Mouse (Mus musculus) mouse trophoblast stem cell (cell line): ENCODE results near the gene Ttll11.

Experiments
- in situ Hi-C, 2 experiments: fragments of 300-500 bp; cut with MseI, MboI; formaldehyde crosslinking; loops; 2 replicates in 1 of 2; 3 replicates in 1 of 2; pipeline ENCODE4 v1.15.1; 2025

Ttll11 gene

GRCm38 (mm10) chr2:35900845-35901244 is 78.9 kb downstream of the Ttll11 start:
- in situ Hi-C loops = loop anchor here (10.0 kb wide), 2 partner anchors 166 to 356 kb away; no protein-coding TSS in a partner anchor

GRCm38 (mm10) chr2:35899712-35900111 is 80.0 kb downstream of the Ttll11 start:
- in situ Hi-C loops = loop anchor here (10.0 kb wide), 2 partner anchors 165 to 355 kb away; no protein-coding TSS in a partner anchor

- in situ Hi-C loops = no loop called here
Observed at GRCm38 (mm10) chr2:35899135-35899474, 80.6 kb downstream of the Ttll11 start.

GRCm38 (mm10) chr2:35898425-35899134 is 81.1 kb downstream of the Ttll11 start:
- in situ Hi-C loops = no loop called here

GRCm38 (mm10) chr2:35897125-35897524 is 82.6 kb downstream of the Ttll11 start:
- in situ Hi-C loops = no loop called here

GRCm38 (mm10) chr2:35894512-35894911 is 85.2 kb downstream of the Ttll11 start:
- in situ Hi-C loops = no loop called here

- in situ Hi-C loops = no loop called here
Observed at GRCm38 (mm10) chr2:35890635-35891034, 89.1 kb downstream of the Ttll11 start.

GRCm38 (mm10) chr2:35889776-35890175 is 89.9 kb downstream of the Ttll11 start:
- in situ Hi-C loops = no loop called here

- in situ Hi-C loops = no loop called here
Observed at GRCm38 (mm10) chr2:35884296-35884695, 95.4 kb downstream of the Ttll11 start.

- in situ Hi-C loops = no loop called here
Observed at GRCm38 (mm10) chr2:35882336-35882987, 97.3 kb downstream of the Ttll11 start.

- in situ Hi-C loops = no loop called here
Observed at GRCm38 (mm10) chr2:35881896-35882295, 97.8 kb downstream of the Ttll11 start.

GRCm38 (mm10) chr2:35880362-35880761 is 99.4 kb downstream of the Ttll11 start:
- in situ Hi-C loops = no loop called here

GRCm38 (mm10) chr2:35879887-35880286 is 99.8 kb downstream of the Ttll11 start:
- in situ Hi-C loops = no loop called here

GRCm38 (mm10) chr2:35878506-35878905 is 101.2 kb downstream of the Ttll11 start:
- in situ Hi-C loops = no loop called here

GRCm38 (mm10) chr2:35875572-35875971 is 104.1 kb downstream of the Ttll11 start:
- in situ Hi-C loops = no loop called here

GRCm38 (mm10) chr2:35874421-35874820 is 105.3 kb downstream of the Ttll11 start:
- in situ Hi-C loops = no loop called here

- in situ Hi-C loops = no loop called here
Observed at GRCm38 (mm10) chr2:35869165-35869564, 110.5 kb downstream of the Ttll11 start.

- in situ Hi-C loops = no loop called here
Observed at GRCm38 (mm10) chr2:35863284-35863683, 116.4 kb downstream of the Ttll11 start.

- in situ Hi-C loops = no loop called here
Observed at GRCm38 (mm10) chr2:35861185-35861584, 118.5 kb downstream of the Ttll11 start.

- in situ Hi-C loops = no loop called here
Observed at GRCm38 (mm10) chr2:35860394-35860744, 119.3 kb downstream of the Ttll11 start.

- in situ Hi-C loops = no loop called here
Observed at GRCm38 (mm10) chr2:35859708-35860393, 119.9 kb downstream of the Ttll11 start.

- in situ Hi-C loops = no loop called here
Observed at GRCm38 (mm10) chr2:35858281-35858680, 121.4 kb downstream of the Ttll11 start.

- in situ Hi-C loops = no loop called here
Observed at GRCm38 (mm10) chr2:35856901-35857300, 122.8 kb downstream of the Ttll11 start.
